Mouse (Mus musculus) embryonic stem cell, embryonic (primary cell): ENCODE measurements around the gene Nicn1.

Experiments used
- CTCF ChIA-PET, 4 experiments: fragments of 300-600 bp in 2 of 4; fragments of 350-600 bp in 2 of 4; sonication (Branson Sonifier 250); formaldehyde crosslinking; loops; one replicate each; lab custom pipeline; 2022; ENCODE audit warnings: inconsistent platforms in 2 of 4; lab: Charles Lee
- POLR2A ChIA-PET, 4 experiments: fragments of 300-600 bp in 2 of 4; fragments of 350-600 bp in 2 of 4; sonication (Branson Sonifier 250); formaldehyde crosslinking; loops; one replicate each; lab custom pipeline; 2022; ENCODE audit warnings: antibody characterized with exemption in 4 of 4, inconsistent platforms in 1 of 4; lab: Charles Lee

Gene Nicn1

DNA sequence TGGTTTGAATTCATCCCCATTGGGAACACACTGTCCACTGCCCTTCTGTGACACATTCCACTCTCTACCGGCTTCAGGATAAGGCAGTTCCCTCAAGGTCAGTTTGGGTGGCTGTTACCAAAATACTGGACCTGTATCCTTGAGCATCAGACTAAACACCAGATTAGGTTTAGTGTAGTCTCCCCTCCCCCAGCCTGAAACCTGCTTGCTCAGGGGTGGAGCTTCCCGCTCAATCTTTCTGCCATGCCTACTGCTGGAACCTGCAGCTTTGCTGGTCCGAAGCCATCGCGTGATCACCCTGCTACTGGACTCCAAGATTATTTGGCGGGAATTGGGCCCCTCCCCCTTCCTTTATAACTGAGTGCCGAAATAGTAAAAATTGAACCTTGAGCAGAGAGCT, 21.5 kb upstream of the Nicn1 start:
- CTCF ChIA-PET = interaction anchor here in 1 of 4 experiments (0.9 kb wide), 1 partner anchor 15 kb away, joined by 3 read pairs; no protein-coding TSS in a partner anchor

GRCm38 (mm10) chr9:108271941-108272340, 18.3 kb upstream of the Nicn1 start:
- CTCF ChIA-PET = interaction anchor here in 2 of 4 experiments (0.7 to 1.1 kb wide), 5 partner anchors 8 to 99 kb away, joined by 3 read pairs; no protein-coding TSS in a partner anchor
- POLR2A ChIA-PET = interaction anchor here in 2 of 4 experiments (0.6 to 1.9 kb wide), 7 partner anchors 7 to 252 kb away, joined by 3 to 4 read pairs (median 3); no protein-coding TSS in a partner anchor

More for the DNA sequence above, 21.5 kb upstream of the Nicn1 start:
- POLR2A ChIA-PET = interaction anchor here in 2 of 4 experiments (0.7 to 1.7 kb wide), 6 partner anchors 8 to 266 kb away, joined by 3 to 14 read pairs (median 4); partner anchors contain the start of genes Apeh (in 1 of the 2), Ip6k1 (in 1 of the 2), Qrich1 (in 1 of the 2) and Rhoa (in 1 of the 2)

DNA sequence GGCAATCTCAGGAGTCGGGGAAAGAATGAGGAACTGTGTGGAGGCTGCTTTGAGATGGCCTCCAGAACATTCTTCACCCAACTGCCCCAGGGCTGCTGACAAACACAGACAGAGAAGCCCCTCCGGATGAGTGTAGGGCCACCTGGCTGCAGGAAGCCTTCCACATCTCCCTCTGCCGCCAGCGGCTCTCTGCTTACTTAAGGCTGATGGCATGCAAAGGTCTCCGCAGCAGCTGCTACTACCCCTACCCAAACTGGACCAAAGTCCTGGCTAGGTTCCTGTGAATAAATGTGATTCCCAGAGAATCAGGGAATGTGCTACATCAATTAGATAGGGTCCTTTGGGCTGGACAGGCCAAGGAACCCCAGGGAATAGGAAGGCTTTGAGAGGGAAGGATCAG, 17.5 kb upstream of the Nicn1 start:
- ChIA-PET CTCF (interaction anchor here in 3 of 4 experiments (0.6 to 0.7 kb wide), 4 partner anchors 9 to 139 kb away, joined by 3 read pairs; no protein-coding TSS in a partner anchor), POLR2A (interaction anchor here in 1 of 4 experiments (0.6 to 1.9 kb wide), 5 partner anchors 8 to 118 kb away, joined by 3 to 4 read pairs (median 3); no protein-coding TSS in a partner anchor)

GRCm38 (mm10) chr9:108273485-108273884, 16.7 kb upstream of the Nicn1 start:
- CTCF ChIA-PET = interaction anchor here in 3 of 4 experiments (0.6 to 2.0 kb wide), 10 partner anchors 10 to 399 kb away, joined by 3 to 13 read pairs (median 4); partner anchors contain the start of gene Wdr6 (in 1 of the 3)

DNA sequence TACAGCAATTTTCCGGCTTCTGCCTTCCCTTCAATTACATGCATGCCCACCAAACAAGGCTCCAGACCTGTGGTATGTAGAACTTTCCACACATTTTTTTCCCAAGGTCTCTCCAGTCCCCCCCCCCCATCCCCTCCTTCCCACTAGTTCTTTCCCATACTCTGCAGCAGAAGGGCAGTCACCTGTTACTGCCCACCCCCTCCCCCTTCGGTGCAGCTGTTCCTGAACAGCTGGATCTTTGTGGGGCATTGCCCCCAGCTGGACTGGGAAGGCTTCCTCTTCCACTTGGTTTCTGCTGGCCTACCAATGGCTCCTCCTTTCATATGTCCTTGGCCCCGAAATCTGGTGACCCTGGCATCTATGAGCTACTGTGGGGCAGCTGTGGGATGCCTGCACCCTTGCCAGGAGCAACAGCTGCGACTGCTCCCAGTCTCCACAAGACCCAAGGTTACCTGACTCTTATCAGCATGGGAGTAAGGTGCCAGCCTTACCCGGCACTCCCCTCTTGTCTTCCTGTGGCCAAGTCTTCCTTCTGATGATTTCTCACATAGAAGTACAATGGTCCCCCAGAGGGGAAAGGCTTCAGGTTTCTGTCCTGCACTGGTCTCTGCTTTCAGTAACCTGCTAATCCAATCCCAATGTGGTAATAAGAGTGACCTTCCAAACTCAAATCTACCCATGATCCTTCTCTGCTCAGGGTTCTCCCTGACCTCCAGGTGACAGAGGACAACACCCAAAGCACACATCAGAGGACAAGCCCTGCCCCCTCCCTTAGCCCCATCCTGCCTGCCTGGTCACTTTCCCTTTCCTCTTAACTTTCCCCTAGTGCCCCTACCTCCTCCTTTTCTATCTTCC, 15.5 kb upstream of the Nicn1 start:
- CTCF ChIA-PET = interaction anchor here in 2 of 4 experiments (0.6 to 2.0 kb wide), 4 partner anchors 10 to 1422 kb away, joined by 3 to 18 read pairs (median 6); no protein-coding TSS in a partner anchor
- POLR2A ChIA-PET = interaction anchor here (0.6 to 6.5 kb wide), 7 partner anchors 10 to 230 kb away, joined by 3 to 34 read pairs (median 4); partner anchors contain the start of genes Amt (in 1 of the 4) and Dag1 (in 1 of the 4)

More at GRCm38 (mm10) chr9:108273485-108273884, 16.7 kb upstream of the Nicn1 start:
- POLR2A ChIA-PET = interaction anchor here in 3 of 4 experiments (0.6 to 1.9 kb wide), 7 partner anchors 9 to 640 kb away, joined by 3 to 6 read pairs (median 3); partner anchors contain the start of gene Dag1 (in 2 of the 3)

DNA sequence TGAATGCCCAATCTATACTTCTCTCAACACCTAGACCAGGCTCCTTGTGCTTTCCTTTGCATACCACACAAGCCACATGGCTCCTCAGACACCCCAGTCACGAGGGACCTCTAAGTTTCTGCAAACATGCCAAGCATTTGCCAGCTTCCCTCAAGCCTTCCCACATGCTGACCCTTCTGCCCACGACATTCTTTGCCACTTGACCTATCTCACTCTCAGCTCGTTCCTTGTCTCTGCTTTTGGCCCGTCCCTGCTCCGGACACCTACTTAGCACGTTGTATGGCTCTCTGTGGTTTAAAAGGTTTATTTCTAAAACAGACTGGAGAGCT, 14.9 kb upstream of the Nicn1 start:
- POLR2A ChIA-PET = interaction anchor here in 2 of 4 experiments (1.1 to 6.5 kb wide), 3 partner anchors 10 to 21 kb away, joined by 4 to 34 read pairs (median 8); partner anchors contain the start of genes Amt (in 1 of the 2) and Dag1 (in 1 of the 2)
- CTCF ChIA-PET = interaction anchor here in 1 of 4 experiments (0.9 to 2.0 kb wide), 3 partner anchors 9 to 72 kb away, joined by 4 to 9 read pairs (median 4); no protein-coding TSS in a partner anchor

- POLR2A ChIA-PET = interaction anchor here in 3 of 4 experiments (0.6 to 6.5 kb wide), 14 partner anchors 10 to 422 kb away, joined by 3 to 34 read pairs (median 4); partner anchors contain the start of genes Dag1 (in 2 of the 3) and Usp19 (in 1 of the 3)
- CTCF ChIA-PET = interaction anchor here (0.6 to 1.8 kb wide), 18 partner anchors 9 to 377 kb away, joined by 3 to 11 read pairs (median 4); partner anchors contain the start of genes Dag1 (in 1 of the 4), Nicn1 (in 1 of the 4), Rhoa (in 1 of the 4) and Tcta (in 1 of the 4)
Observed at GRCm38 (mm10) chr9:108278697-108279450, 11.4 kb upstream of the Nicn1 start.

GRCm38 (mm10) chr9:108280071-108280828, 10.0 kb upstream of the Nicn1 start:
- POLR2A ChIA-PET = interaction anchor here in 1 of 4 experiments (6.5 kb wide), 1 partner anchor 15 kb away, joined by 34 read pairs; the partner anchor contains the start of gene Dag1
- CTCF ChIA-PET = no interaction called here

DNA sequence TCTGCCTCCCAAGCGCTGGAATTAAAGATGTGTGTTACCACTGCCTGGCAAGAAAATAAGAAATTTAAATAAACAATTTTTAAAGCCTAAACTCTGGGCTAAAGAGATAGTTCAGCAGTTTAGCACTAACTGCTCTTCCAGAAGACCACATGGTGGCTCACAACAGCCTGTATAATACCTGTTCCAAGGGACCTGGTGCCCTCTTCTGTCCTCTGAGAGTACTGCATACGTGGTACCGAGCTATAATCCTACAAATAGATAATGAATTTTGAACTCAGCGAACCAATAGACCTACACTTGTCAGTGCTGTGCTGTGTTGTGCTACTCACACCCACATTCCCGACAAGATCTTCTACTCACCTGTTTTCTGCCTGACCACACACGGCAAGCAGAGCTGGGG, 5.8 kb upstream of the Nicn1 start:
- POLR2A ChIA-PET = interaction anchor here (0.5 to 2.7 kb wide), 33 partner anchors 11 to 275 kb away, joined by 3 to 17 read pairs (median 4); partner anchors contain the start of genes Dag1 (in 3 of the 4), Amt (in 2 of the 4), Rhoa (in 2 of the 4) and Amigo3 (in 1 of the 4)

DNA sequence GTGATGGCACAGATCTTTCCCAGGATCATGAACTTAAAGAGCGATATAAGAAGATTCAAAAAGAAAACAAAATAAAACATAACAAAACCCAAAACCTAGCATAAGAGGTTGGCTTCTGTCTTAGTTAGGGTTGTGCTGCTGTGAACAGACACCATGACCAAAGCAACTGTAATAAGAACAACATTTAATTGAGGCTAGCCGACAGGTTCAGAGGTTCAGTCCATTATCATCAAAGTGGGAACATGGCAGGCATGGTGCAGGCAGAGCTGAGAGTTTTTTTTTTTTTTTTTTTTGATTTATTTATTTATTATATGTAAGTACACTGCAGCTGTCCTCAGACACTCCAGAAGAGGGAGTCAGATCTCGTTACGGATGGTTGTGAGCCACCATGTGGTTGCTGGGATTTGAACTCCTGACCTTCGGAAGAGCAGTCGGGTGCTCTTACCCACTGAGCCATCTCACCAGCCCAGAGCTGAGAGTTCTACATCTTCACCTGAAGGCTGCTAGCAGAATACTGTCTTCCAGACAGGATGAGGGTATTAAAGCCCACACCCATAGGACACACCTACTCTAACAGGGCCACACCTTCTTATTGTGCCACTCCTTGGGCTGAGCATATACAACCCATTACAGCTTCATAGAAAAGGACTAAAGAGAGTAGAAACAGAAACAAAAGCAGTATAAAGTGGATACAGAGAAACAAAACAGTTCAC, 2.5 kb upstream of the Nicn1 start:
- CTCF ChIA-PET = interaction anchor here (0.6 to 1.8 kb wide), 8 partner anchors 9 to 185 kb away, joined by 3 to 5 read pairs (median 3); no protein-coding TSS in a partner anchor
- POLR2A ChIA-PET = interaction anchor here (0.6 to 4.8 kb wide), 15 partner anchors 9 to 271 kb away, joined by 3 to 24 read pairs (median 3); partner anchors contain the start of genes Amt (in 2 of the 4), Rhoa (in 2 of the 4), Tcta (in 2 of the 4) and Gpx1 (in 1 of the 4)

More for the DNA sequence above, 5.8 kb upstream of the Nicn1 start:
- CTCF ChIA-PET = interaction anchor here (0.6 to 3.0 kb wide), 86 partner anchors 9 to 1582 kb away, joined by 3 to 39 read pairs (median 4); partner anchors contain the start of genes Amt (in 2 of the 4), Rhoa (in 2 of the 4), Tcta (in 2 of the 4) and Apeh (in 1 of the 4)

GRCm38 (mm10) chr9:108289347-108289746, 882 bp upstream of the Nicn1 start:
- POLR2A ChIA-PET = interaction anchor here in 2 of 4 experiments (0.6 to 5.4 kb wide), 10 partner anchors 8 to 290 kb away, joined by 3 to 37 read pairs (median 8); partner anchors contain the start of genes Rhoa (in 2 of the 2), Tcta (in 2 of the 2), 1700102P08Rik (in 1 of the 2) and Amt (in 1 of the 2)
- CTCF ChIA-PET = interaction anchor here in 2 of 4 experiments (0.6 to 0.8 kb wide), 2 partner anchors 222 to 358 kb away, joined by 3 to 5 read pairs; no protein-coding TSS in a partner anchor

GRCm38 (mm10) chr9:108290773-108291172, 544 bp downstream of the Nicn1 start:
- CTCF ChIA-PET = interaction anchor here in 3 of 4 experiments (0.6 to 1.5 kb wide), 12 partner anchors 12 to 840 kb away, joined by 3 to 8 read pairs (median 4); partner anchors contain the start of genes Amigo3 (in 1 of the 3), Rhoa (in 1 of the 3) and Tcta (in 1 of the 3)
- POLR2A ChIA-PET = interaction anchor here in 3 of 4 experiments (0.6 to 5.4 kb wide), 44 partner anchors 8 to 542 kb away, joined by 3 to 37 read pairs (median 4); partner anchors contain the start of genes Rhoa (in 3 of the 3), Tcta (in 3 of the 3), Dag1 (in 2 of the 3) and 1700102P08Rik (in 1 of the 3)

DNA sequence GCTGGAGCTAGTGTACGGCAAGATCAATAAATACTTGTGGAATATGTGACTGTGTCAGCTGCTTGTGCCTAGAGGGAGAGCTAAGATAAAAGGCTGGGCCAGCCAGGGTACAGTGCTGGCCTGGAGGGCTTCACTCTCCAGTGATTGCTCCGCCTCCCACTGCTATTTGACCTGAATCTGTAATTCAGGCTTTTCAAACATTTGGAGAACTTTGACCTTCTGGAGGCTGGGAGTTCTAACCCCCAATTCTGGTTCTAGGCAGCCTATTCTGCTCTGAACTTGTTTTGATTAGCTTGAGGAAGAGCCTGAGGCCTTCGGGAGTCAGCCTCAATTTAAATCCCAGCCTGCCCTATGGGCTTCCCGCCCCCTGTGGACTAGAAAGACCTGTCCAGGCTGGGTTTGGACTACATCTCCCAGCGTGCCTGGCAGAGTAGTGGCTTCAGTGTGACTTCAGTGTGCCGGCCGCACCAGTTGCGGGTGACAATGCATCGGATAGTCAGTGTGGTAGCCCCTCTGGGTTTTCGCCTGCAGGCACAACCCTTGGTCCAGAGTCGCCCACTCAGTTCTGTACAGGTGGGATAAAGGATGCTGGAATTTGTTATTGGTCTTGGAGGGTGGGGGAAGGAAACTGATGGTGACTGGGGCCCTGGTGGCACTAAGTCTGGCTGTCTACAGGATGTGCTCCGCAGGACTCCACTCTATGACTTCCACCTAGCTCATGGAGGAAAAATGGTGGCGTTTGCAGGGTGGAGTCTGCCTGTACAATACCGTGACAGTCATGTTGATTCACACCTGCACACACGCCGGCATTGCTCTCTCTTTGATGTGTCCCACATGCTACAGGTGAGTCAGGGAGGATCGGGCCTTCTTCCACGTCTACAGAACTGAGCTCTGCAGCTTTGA, 6.5 kb downstream of the Nicn1 start, which contains the start of gene Amt:
Gene Amt (plus strand): TSS at position 401 of the 903 bp plus-strand sequence.
- ChIA-PET POLR2A (interaction anchor here (0.5 to 20.7 kb wide), 36 partner anchors 7 to 529 kb away, joined by 3 to 409 read pairs (median 5); partner anchors contain the start of genes Rhoa (in 4 of the 4), Tcta (in 4 of the 4), Gpx1 (in 3 of the 4) and Dag1 (in 2 of the 4)), CTCF (interaction anchor here in 3 of 4 experiments (0.6 to 1.8 kb wide), 8 partner anchors 11 to 440 kb away, joined by 3 to 9 read pairs (median 3); partner anchors contain the start of gene Amigo3 (in 1 of the 3))
